Mouse (Mus musculus) induced T-regulatory cell, adult 2 months (primary cell): Measurements from ENCODE around the gene Ehbp1l1.

Experiments used
- DNase-seq: peaks from one replicate; pipeline ENCODE4 v3.0.0-alpha.2; 2012; ENCODE audit warnings: low read depth

Ehbp1l1 gene

DNA sequence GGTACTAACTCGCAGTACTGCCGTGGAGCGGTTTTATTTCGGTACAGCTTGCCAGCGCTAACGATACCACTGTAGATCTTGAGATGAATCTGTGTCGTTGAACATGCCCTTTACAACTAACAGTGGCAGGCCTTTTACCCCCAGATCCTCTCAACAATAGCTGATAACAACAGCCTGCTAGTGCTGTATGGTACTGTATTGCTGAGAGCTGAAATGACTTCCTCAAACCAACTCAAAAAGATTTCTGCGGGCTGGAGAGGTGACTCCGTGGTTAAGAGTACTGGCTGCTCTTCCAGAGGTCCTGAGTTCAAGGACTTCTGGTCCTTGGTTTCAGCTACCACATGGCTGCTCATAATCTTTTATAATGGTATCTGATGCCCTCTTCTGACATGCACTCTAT is 8.2 kb upstream of the Ehbp1l1 start:
- DNase-seq, result no peak

DNA sequence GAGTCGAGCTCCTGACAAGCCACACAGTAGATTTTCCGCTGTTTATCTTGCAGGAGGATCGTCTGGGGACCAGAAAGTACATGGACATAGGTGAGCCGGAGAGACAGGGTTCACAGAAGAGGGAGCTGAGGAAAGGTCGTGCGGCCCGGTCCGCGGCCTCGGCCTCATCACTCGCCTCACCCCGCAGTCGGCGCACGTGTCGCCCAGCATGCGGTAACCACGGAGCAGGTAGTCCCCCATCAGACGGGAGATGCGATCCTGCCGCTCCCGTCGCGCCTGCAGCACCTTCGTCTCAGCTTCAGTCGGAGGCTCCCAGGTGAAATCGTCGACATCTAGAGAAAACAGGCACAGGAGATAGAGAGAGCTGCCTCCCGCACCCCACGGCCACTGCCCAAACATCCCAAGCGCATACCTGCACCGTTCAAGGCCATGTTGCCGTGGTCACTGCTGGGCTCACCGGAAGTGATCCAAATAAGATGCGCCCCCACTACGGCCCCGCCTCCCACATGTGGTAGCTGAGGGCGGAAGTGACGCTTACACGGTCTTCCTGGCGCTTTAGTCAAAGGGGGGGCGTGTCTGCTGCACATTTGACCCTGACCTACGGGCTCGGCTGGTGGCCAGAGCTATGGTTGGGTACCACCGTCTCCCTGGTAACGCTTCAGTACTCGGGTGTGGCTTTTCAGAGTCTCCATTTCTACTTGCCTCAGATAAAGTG is 5.3 kb upstream of the Ehbp1l1 start:
- DNase-seq, result peak; percentile 95

DNA sequence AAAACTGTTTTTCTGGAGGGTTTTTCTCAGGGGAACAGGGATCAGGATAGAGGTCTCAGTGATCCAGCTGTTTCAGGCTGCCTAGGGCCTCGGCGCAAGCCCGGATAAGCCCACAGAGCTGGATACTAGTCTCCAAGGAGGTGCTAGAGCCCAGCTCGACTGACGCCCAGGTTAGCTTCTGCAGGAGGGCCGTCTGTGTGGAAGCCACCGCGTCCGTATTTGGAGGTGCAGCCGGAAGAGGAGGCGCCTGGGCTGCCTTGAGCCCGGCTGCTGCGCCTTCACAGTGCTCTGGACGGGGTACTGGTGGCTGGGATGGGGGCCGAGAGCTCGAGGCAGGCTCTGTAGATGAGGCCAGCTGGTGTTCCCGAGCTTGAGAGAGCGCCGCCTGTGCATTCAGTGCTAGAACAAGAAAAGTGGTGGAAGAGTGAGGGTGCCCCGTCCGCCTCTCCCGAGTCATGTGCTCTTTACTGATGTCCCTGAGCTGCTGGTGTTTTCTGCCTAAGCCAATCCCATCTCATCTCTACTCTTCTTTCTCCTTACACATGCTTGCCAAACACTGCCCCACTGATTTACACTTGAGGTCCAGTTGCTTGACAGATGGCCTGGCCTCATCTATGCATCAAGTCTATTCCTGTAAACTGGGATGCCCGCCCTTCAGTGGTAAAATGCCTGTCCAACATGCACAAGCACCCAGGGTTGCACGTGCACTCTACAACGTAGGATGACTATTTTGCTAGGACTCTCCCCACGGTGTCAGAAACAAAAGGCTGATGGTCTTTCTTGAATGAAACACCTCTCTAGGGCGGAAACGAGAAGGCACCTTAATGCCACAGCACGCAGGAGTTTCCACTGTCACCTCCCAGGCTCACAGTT is 4.4 kb upstream of the Ehbp1l1 start:
- peak; percentile 57 for DNase-seq

DNA sequence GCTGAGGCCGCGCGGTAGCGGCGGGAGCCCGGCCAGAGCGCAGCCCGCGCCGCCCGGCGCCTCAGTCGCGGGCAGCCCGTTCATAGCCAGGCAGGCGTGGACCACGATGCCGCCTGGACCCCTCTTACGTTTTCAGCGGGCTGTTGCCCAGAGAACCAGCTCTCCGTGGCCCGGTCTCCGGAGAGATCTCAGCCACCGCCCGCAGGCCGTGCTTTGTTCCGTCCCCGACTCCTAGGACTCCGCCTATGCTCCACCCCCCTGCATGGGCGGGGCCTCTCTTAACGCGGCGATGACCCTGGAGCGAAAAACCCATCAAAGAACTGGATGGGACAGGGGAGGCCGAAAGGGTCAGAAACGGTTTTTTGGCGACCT is 3.3 kb upstream of the Ehbp1l1 start, which contains the start of gene Fam89b:
TSS of gene Fam89b (minus strand) at position 210 of the 372 bp plus-strand sequence.
- peak; percentile 93 for DNase-seq

DNA sequence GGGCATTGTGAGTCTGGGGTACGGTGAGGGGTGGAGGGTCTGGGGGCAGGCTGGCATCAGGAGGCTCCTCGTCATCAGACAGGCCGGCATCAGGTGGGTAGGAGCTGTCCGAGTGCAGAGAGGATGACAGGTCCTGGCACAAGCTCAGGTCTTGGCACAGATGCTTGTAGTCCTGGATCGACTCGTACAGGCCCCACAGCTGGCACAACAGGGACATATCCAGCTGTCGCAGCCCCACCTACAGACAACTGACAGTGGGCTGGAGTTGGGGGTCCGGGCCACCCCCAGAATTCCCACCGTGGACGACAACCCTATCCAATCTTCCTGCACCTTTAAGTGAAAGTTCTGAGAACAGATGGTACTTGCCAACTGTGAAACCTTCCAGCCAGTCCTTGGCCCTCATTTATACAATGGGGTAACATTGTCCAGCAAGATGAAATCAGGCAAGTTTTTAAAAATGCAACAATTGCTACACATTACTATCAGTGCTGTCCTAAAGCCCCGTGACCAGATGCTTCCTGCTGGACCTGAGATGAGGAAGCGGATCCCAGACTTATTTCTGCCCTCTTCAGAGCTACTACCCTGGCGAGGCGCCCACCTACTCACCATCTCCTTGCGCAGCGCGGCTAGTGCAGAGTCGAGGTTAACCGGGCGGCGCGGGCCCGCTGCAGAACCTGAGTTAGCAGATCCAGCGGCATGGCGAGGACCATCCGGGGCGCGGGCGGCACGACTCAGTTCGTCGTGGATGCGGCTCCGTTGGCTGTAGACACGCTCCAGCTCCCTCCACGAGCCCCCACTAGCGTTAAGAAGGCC is 2.7 kb upstream of the Ehbp1l1 start:
- DNase-seq, result peak; percentile 61

DNA sequence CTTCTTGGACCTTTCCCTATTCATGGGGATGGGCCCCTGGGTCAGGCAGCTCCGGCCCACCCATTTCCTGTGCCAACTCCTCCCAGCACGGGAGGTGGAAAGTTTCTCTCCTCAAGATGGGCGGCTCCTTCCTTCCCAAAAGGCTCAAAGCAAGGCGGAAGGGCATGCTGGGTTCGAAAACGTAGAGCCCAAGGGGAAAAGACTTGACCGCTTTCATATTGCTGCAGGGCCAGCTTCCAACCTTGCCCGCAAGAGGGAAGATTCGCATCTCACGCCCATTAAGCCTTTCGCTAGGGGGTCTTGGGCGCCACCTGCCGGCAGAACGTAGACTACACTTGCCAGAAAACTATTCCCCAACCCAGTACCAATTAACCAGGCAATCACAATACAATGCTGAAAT is 1.6 kb upstream of the Ehbp1l1 start:
- DNase-seq, result peak; percentile 92

DNA sequence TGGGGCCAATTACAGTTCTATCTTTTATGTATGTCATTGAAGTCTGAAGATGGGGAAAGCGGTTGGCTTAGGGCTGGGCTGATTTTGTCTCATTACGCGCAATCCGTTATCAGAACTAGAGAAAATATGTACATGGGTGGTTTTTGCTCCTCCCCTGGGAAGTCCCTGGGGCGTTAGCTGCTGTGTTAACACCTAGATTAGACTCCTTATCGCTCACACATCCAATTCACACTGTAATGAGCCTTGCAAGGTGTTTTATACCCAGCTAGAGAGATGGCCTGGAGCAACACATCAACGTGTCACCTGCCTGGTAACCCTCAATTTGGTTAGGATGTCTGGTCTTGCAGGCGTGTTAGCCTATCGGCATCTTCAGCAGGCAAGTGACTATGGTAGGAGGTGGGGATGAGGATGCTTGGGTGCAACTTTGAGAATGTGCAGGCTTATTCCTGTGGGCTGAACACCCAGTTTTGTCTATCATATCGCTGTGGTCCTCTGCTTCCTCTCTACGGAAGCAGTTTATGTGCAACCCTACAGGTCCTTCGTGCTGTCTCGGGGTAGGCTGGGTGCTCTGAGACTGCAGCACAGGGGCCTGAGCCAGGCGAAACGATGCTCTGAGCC is 953 bp upstream of the Ehbp1l1 start:
- DNase-seq, result peak; percentile 96

DNA sequence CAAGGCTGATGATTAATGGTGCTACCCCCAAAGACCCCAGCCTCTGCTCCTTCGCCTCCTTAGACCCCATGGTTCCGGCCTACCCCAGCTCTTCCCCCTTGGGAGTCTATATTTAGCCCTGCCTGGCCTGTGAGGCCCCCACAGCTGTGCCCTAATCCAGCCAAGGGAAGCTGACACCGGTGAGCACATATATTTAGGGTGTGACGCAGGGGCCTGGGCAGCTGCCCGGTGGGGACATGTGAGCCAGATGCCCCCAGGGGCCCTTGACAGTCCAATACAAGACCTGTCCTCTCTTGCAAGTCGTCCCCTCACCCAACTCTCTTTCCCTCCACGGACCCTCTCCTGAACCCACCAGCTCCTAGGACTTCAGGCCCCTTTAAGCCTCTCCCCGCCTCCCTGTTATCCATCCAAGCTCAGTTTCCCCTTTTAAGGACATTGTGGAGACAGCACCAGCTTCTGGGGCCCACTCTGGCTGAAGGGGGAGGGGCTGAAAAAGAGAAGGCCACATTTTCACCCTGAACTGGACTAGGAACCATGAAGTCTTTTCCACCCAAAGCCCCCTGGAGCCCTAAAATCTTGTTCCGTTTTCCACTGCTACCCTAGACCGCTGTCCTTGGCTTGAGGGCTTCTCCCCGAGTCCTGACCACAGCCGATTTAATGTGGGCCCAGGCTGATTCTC is 949 bp downstream of the Ehbp1l1 start:
- peak; percentile 44 for DNase-seq

DNA sequence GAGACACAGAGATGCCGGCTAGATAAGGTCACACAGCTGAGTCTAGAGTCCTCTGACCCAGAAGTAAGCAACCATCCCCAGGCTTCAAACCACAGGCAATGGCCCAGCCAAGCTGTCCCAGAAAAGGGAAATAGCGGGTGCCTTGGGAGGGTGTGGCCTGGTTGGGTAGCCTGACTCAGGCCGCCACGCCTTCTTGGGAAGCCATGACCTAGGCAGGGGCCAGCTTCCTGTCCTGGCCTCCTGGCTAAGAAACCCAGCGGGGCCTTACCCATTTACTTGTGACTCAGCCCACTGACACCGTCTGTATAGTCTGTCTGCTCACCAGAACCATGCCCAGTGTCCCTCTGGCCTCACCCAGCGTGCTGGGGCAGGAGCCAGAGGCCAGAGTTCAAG is 1.6 kb downstream of the Ehbp1l1 start:
- DNase-seq, result peak; percentile 81

DNA sequence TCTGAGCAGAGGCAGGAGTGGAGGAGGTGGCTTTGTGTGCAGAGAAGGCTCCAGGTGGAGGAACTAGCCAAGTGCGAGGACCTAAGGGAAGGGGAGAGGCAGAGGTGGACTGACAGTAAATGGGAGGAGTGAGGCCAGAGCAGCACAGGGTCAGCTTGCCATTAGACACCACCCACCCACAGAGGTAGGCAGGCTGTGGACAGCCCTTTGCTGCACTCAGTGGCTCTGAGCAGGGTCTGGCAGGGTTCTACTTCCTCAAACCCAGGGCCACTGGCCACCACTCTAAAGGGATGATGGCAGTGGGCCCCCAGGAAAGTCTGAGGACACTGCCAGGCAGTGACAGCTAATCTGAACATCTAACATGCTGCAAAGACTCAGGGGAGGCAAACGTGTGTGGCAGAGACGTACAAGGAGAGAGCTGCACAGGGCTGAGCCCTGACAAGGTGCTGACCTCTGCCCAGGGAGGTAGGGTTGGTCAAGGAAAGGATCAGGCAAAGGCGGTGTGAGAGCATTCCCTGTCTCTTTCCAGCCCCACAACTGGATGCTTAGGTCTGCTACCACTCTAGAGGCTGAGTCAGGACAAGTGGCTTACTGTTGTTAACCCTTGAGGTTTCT is 2.1 kb downstream of the Ehbp1l1 start:
- no peak for DNase-seq

DNA sequence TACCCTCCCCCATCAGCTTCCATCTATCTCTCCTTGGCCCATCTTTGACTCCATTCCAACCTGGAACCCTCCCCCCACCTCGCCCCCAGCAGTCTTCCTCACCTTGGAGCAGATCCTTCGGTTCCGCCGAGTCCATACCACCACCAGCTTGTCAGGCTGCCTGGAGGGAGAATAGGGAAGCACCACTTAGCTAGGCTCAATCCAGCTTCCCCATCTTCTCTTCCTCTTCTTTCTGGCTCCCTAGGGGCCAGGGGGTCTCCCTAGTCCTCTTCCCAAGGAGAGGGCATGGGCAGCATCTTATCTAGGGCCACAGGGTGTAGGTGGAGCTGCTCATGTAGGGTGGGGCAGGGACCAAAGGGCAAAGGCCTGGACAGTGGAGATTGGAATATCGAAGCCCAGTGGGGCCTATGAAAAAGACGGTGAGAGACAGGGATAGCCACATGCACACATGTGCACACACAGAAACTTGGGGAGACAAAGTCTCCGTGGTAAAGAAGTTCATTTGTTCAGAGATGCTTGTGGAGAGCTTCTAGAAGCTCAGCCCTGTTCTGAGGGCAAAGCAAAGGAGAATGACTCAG is 3.2 kb downstream of the Ehbp1l1 start:
- DNase-seq, result no peak

DNA sequence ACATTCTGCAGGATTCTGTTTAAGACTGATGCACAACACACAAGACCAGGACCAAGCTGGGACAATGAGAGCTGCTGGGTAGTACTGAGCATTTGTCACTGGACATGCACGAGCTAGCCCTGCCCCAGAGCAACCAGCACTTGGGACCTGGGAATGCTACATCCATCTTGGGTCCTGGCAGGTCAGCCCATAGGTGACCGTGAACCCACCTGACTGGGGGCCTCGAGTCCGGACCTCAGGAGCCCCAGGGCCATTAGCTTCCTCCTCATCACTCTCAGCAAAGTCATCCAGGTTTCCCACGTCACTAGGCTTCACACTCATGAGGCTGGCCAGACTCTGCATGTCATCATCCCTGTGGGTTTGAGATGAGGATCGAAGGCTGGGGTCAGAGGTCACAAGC is 4.9 kb downstream of the Ehbp1l1 start:
- no peak for DNase-seq

DNA sequence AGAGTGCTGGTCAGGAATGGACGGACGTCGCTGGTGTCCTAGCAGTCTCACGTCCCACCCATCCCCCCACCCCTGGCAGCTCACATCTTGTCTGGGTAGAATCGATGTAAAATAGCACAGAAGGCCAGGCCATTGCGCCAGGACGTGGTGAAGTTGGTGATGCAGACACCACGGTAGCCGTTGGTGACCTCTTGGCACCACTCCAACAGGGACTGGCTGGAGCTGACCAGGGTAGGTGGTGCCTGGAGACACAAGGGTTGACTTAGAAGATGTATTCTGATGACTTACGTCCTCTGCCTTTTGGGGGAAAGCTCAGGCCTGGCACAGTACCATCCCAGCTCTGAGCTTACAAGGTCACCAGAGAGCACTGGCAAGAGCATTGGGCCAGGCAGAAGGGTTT is 9.2 kb downstream of the Ehbp1l1 start:
- DNase-seq, result no peak

DNA sequence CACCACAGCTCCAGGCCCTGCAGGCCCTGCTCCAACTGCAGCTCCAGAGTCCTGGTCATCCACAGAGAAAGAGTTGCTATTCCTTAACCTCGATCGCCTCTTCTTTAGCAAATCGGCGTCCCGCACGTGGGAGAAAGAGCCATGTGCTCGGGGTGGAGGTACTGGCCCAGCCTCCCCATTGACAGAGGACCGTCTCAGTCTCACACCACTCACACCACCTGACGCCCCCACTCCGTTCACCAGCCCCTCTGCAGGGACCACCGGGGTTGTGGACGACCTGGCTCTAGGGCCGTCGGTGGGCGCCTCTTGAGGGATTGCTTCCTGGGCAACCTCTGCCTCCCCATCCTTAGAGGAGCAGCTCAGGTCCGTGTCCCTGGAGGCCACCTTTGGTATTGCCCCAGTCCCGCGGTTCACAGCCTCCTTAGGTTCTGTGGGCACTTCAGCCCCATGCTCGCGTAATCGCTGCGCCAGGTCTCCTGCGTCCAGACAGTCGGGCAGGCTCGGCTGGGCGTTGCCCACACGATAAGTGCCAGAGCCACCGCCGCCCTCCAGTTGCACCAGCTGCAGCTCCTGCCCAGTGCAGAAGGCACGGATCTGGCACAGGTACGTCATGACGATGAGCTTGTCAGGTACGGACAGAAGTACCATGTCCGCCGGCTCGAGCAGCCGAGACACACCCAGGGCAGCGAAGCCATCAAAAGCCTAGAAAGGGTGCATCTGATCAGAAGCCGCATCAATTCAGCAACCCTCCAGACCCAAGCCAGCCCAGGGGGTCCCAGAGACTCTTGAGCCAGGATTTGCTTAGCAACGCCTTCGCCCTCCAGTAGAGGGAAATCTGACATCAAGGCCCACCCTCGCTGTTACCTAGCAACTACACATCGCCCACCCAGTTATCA is 10.1 kb downstream of the Ehbp1l1 start:
- DNase-seq, result no peak

DNA sequence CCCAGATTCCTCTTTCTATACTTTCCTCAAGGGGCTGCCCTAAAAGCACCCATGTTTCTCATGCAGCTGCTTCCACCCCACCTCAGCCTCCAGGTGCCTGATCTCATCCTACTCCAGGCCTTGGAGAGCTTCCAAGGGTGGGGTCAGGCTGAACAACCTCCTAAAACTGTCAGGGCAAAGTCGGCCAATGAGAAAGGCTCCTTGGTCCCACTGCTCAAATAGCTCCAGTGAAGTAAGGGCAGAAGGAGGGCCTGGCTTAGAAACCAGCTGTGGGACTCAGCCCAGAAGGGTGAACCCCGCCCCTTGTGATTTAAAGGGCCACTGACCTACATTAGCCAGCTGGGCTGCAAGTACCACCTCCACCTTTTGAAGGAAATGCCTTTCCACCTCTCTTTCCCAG is 12.4 kb downstream of the Ehbp1l1 start:
- DNase-seq, result no peak

DNA sequence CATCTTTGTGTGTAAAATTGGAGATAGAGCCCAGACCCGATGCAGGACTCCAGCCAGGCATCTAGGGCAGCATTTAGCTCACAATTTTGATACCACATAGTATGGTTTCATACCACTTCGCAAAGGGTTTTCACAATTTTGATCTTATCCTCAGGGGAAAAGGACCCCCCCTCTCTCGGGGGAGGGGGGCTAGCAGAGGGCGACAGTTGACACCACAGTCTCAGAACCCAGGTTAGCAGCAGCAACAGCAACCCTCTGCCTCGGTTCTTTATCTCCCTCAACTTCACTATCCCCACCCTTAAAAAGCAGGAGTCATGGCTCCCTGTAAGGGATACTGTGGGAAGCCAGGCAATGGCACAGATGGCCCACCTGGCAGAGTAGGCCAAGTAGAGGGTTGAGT is 12.9 kb downstream of the Ehbp1l1 start:
- DNase-seq, result no peak

DNA sequence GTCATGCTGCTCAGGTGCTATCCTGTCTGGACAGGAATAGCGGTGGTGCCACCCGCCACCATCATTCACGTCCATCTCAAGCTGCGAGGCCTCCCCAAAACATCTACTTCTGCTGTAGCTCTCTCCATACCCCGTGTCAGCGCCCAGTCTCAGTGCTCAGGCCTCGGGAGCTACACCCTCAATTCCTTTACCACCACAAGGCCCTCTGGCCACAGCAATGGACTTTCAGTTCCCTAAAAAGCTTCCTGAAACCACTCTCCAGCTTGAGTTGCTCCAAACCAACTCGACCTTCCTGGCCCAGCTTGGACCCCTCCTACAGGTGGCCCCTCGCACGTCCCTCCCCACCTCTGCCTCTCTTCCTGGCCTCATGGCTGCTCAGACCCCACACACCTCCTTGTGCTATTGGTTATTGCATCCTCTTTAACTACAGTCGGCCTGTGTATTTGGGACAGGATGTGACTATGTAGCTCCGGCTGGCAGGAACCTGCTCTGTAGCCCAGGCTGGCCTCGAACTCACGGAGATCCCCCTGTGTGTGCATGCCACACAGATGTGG is 14.1 kb downstream of the Ehbp1l1 start:
- DNase-seq, result no peak

DNA sequence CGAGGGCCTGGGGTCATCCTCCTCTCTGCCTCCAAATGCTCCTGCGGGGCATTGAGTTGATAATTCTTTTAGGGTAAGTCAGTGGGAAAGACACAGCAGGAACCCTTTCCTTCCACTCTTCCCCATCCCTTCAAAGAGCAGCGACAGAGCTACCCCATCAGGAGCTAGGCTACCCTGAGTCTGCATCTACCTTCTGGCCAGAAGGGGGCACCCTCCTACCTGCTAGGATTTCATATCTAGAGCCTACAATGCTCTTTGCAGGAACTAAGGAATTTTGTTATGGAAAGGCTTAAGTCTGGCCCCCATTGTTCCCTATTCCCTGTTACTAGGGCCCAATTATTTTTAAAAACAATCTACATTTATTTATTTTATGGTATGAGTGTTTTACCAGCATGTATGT is 14.9 kb downstream of the Ehbp1l1 start:
- peak; percentile 84 for DNase-seq

DNA sequence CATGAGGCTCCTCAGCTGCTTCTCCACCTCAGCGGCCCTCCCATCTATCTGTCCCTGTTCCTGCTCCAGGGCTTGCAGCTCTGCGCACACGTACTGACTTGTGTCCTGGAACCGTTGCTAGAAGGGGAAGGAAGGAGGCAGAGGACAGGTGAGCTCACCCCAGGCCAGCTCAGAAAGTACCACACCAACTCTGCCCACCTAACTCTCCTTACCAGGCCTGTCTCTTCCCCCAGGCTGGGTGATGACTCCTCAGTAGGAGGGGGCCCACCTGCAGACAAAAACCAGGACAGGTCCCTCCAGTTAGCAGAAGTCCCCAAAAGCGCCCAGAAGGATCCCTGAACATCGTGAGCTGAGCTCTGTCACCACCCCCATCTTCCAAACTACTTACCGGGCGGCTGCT is 15.5 kb downstream of the Ehbp1l1 start:
- no peak for DNase-seq
